In genomic region chr1:105891032-105891725, GRCm38 (mm10) we compare ENCODE assay signal across 9 mouse cellular contexts.
DNase-seq lines count a peak whose midpoint lies in the region; ATAC-seq and TF ChIP-seq lines count a peak whose summit lies in the region.
"Had no signal": no experiment of that assay in that cellular context is flagged by ENCODE, and none has a peak within 500 bp of the region (broad histone marks: within the 10 kb centered on the region; RNA-seq: fewer than 3 reads in every experiment).

No protein-coding gene starts in this region.

- TF ChIP-seq POLR2A in bone marrow macrophage, adult 2 months (IDR thresholded peaks at IDR 0.05; ENCODE audit: borderline replicate concordance, low read depth, low read length): no peak

- no peaks in the 10 kb centered on the region for H3K36me3 ChIP-seq in forebrain, embryonic 14.5 days (ENCODE audit: control insufficient read depth, insufficient read depth, low read length)
- H3K36me3 ChIP-seq: limb, embryonic 15.5 days had no signal

- no peak overlapping the region for H3K4me2 ChIP-seq in forebrain, embryonic 14.5 days (ENCODE audit: low read length)
- H3K4me2 ChIP-seq: limb, embryonic 15.5 days had no signal

- H3K9me3 ChIP-seq in forebrain, embryonic 14.5 days (replicated peaks; ENCODE audit: control insufficient read depth, low read length): no peaks in the 10 kb centered on the region
- H3K9me3 ChIP-seq: limb, embryonic 15.5 days had no signal

- H3K9ac ChIP-seq in forebrain, embryonic 14.5 days (ENCODE audit: low read length): no peak overlapping the region
- H3K9ac ChIP-seq: limb, embryonic 15.5 days had no signal

- WGBS in forebrain, embryonic 14.5 days: 40% methylated on average over 15 of the region's 15 CpGs

- no peaks in the 10 kb centered on the region for H3K27me3 ChIP-seq in forebrain, embryonic 14.5 days (replicated peaks; ENCODE audit: control insufficient read depth, insufficient read depth, low read length)
- H3K27me3 ChIP-seq: limb, embryonic 15.5 days had no signal

- no peak overlapping the region for H3K4me3 ChIP-seq in bone marrow macrophage, adult 2 months (ENCODE audit: insufficient read depth, low read length)
- no peak overlapping the region for H3K4me3 ChIP-seq in forebrain, embryonic 14.5 days (ENCODE audit: low read depth, low read length)
- H3K4me3 ChIP-seq: limb, embryonic 15.5 days had no signal

- no peak overlapping the region for H3K27ac ChIP-seq in bone marrow macrophage, adult 2 months (ENCODE audit: insufficient read depth, low read depth, low read length)
- H3K27ac ChIP-seq in forebrain, embryonic 14.5 days (ENCODE audit: low read depth, low read length): no peak overlapping the region
- H3K27ac ChIP-seq: limb, embryonic 15.5 days had no signal

- peak; percentile 48 for ATAC-seq in forebrain, embryonic 14.5 days

- DNase-seq in ES-CJ7 (ENCODE audit: low read depth, low spot score): peak; percentile 78
- DNase-seq in forebrain, embryonic 14.5 days (ENCODE audit: low spot score): peak; percentile 80
- DNase-seq in heart, postnatal 4 days: peak; percentile 92
- peak; percentile 84 to 87 for DNase-seq in layer of hippocampus, postnatal 10 days (ENCODE audit: low spot score in 2 of 2)
- peak; percentile 83 for DNase-seq in lung, postnatal 25 days (ENCODE audit: low spot score)
- peak; percentile 73 for DNase-seq in retina, postnatal 7 days (ENCODE audit: low read depth, low spot score)
- DNase-seq in urinary bladder, adult 2 months (ENCODE audit: low spot score): peak; percentile 75

- peaks cover 3% of the 10 kb centered on the region; the same call in 1 of the 2 replicates for H3K4me1 ChIP-seq in bone marrow macrophage, adult 2 months (ENCODE audit: control insufficient read depth, insufficient read depth, low read length)
- no peaks in the 10 kb centered on the region for H3K4me1 ChIP-seq in forebrain, embryonic 14.5 days (ENCODE audit: control insufficient read depth, insufficient read depth, low read length)
- H3K4me1 ChIP-seq: limb, embryonic 15.5 days had no signal

- TF ChIP-seq CTCF in bone marrow macrophage, adult 2 months (IDR thresholded peaks at IDR 0.05; ENCODE audit: low read depth, low read length): peak; percentile 86
